Mouse (Mus musculus) cerebral cortex, adult 2 months (tissue): ENCODE measurements around the gene Atp2a3.

ENCODE experiments used
- WGBS: fragments of 180-500 bp; shearing (Covaris S2); methylation state at CpG from one replicate; pipeline ENCODE4 v1.1.7; 2018; 5-methylcytosine and 5-hydroxymethylcytosine counted together

Atp2a3 gene

DNA sequence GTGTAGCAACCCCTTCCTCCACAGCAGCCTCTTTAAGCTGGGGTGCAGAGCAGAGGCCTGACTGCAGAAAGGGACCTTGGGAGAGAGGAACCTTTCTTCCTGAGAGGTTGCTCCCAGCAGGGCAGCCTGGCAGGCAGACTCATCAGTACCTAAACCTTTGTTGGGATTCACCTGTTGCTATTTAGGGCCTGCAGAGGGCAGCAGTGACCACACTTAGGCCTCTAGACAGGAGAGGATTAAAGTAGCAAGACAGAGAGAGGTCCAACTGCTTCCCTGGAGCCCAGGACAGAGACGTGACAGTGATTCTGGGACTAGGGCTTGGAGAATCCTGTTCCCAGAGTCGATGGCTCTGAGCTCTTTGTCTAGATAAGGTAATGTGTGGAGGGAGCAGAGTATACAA is 45.4 kb downstream of the Atp2a3 start:
- WGBS: 37% methylated on average over 2 of the region's 2 CpGs

DNA sequence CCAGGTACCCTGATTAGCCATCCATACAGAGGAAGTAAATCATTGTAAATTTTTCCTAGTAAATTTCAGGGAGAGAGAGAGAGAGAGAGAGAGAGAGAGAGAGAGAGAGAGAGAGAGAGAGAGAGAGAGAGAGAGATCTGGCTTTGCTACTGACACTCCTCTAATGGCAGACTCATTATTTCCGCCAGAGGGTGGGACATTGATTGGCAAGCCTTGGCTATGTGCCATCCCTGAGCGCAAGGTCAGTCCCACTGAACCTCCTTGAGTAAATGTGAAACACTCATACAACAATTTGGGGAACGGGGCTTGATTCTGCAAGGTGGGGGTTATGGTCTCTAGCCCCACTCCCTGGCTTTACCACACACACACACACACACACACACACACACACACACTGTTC is 46.1 kb downstream of the Atp2a3 start:
- 34% methylated on average over 3 of the region's 3 CpGs for WGBS

DNA sequence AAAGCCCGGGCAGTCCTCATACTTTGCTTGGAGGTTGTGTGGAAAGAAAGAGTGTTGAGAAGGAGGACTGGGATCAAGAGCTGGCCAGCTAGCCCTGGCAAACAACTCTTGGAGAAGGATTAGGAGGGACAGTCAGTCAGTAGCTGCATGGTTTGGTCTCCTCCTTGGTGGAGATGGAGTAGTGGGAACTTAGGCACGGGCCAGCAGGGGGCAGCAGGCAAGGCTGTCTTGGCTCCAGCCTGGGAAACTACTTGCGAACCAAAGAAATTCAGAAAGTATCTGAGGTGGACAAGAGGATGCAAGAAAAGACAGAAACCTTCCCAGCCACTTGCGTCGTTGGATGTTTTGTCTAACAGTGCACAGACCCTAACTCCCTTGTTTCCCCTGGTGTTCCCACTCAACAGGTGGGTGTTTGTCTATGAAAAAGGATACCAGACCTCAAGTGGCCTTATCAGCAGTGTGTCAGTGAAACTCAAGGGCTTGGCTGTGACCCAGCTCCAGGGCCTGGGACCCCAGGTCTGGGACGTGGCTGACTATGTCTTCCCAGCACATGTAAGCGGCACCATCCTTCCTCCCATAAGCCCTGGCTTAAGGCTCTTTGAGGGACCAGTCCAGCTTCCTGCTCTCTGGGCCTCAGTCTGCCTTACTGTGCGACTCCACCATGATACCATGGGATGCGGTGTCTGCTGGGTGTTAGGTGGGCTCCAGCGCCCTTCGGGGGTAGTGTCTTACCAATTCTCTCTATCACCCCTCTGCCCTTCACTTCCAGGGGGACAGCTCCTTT is 46.9 kb downstream of the Atp2a3 start:
- WGBS: 68% methylated on average over 11 of the region's 11 CpGs

DNA sequence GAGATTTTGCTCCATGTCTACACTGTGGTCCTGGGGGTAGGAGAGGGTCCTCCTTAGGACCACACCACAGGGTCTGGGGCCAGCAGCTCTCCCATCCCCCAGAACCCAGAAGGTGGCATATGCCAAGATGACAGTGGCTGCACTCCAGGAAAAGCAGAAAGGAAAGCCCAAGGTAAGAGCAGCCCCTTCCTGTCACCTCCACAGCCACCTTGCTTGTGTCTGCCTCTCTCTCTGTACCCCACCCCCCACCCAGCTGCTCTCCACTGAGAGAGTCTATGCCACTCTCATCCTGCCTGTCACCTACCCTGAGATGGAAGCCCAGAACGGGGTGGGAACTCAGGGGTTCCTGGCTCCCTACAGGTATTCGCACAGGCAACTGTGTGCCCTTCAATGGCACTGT is 47.9 kb downstream of the Atp2a3 start:
- 77% methylated on average over 2 of the region's 2 CpGs for WGBS

DNA sequence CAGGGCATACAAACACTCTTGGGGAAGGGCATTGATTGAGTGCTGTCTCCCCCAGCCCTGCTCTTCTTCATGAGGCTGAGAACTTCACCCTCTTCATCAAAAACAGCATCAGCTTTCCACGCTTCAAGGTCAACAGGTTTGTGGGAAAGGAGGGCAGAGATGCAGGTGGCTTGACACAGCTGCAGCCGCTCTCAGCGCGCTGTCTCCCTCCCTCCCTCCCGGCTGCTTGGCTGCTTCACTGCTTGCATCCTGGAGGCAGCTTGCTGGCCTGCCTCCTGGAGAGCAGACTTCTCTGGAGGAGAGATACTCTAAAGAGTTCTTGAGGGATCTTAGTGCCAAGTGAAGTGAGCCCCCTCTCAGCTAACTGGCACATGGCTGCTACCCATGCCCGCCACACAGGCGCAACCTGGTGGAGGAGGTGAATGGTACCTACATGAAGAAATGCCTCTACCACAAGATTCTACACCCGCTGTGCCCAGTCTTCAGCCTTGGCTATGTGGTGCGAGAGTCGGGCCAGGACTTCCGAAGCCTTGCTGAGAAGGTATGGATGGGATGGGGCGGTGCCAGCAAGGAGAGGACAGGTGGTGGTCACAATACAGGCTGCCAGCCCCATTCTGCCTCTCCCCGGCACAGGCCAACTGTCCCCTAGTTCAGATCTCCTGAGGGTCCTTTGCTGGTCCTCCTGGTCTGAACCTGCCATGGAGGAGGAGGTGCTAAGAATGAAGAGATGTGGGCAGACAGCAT is 48.7 kb downstream of the Atp2a3 start:
- 55% methylated on average over 13 of the region's 13 CpGs for WGBS

DNA sequence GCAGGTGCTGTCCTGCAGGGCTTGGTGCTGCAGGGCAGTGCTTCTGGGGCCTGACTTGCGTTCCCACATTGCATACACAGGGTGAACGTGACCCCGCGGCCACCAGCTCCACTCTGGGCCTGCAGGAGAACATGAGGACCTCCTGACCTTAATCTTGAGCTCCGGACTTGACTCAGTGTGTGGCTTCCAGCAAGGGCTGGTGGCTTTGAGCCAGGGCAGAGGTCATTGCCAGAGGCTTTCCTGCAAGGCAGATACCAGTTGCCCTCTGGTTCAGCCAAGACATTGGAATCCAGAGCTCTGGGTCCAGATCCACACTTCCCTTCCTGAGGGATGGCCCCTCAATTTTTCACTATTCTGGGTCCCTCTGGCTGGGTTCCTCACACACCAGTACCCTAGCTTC is 53.0 kb downstream of the Atp2a3 start:
- 87% methylated on average over 5 of the region's 5 CpGs for WGBS

DNA sequence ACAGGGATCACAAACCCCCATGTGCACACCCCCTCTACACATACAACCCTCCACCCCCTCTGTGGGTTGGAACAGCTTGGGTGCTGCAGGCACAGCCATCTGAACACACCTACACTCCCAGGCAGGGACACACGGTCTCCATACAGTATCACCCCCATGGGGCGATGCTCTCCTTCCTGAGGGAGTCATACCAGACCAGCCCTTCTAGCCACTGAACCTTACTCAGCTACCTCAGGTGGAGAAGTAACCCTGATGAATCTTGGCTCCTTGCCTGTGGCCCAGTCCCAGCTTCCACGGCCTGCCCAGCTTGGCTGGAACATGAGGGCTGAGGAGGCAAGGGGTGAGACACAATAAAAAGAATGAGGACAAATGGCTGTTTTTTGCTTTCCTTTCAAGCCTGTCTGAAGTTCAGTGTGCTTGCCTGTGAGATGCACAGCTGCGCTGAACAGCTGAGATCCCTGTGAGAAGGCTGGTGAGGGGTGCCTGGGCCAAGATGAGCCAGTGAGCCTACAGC is 53.9 kb downstream of the Atp2a3 start:
- 37% methylated on average over 4 of the region's 4 CpGs for WGBS

DNA sequence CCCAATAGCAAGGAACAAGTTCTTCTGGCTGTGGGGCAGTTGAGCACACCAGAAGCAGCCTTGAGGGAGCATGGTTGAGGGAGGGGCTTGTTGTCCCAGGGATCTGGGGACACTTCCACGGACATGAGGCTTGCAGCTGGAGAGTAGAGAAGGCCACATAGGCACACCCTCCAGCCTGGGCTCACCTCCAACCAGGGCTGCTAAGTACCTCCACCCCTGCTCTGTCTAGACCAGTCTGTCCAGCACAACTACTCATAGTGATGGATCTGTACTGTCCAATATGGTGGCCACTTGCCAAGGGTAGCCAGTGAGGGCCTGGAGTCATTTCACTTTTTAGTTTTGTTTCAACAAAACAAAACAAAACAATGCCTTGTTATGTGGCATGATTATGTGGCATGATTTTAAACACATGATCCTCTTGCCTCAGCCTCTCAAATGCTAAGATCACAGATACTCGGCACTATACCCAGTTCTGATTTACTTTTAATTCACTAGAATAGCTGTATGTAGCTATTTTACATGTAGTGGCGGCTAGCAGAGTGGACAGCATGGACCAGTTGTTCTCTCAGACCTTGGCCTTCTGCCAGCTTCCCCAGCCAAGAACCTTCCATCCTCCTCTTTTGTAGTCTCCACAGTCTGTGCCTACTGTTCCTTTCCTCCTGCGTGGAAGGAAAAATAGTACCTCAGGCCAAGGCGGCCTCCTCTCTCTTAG is 54.6 kb downstream of the Atp2a3 start:
- WGBS: 32% methylated on average over 5 of the region's 5 CpGs

DNA sequence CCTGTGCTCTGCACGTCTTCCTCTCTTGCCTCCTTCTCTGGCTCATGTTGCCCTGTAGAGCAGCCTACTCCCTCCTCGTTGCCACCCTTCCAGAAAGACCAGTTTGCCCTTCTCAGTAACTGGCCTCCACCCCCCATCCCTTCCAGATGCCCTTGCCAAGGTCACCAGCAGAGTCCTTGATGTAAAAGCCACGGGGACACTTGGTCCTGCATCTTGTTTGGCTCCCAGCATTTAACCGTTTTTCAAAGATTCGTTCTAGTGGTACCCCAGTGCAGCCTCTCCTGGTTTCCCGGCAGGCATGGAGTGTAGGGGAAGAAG is 55.1 kb downstream of the Atp2a3 start:
- 66% methylated on average over 6 of the region's 6 CpGs for WGBS

DNA sequence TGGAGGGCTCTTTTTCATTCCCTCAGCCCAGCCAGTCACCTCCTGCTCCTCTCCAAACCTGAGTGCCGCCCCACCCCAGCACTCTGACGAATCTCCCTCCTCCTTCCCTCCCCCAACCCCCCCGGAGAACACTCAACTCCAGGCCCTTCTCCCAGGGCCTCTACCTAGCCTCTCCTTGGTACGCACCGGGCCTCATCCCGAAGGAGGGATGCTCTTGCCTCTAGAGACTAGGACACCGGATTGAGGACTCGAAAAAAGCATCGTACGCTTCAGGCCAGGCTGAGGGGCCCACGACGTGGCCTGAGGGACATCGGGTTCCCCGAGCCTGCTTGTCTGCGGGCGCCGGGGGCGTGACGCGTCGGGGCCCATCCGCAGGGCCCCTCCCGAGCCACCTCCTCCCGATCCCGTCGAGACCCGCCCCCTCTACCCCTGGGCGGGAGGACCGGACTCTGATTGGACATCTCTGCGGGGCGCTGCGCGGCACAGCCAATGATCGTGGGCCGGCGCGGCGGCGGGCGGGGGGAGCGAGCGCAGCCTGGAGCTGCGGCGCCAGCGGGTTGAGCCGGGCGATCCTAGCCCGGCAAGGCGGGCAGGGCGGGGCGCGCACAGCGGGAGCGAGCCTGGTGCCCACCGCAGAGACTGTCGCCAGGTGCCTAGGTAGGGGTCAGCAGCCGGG is 57.6 kb downstream of the Atp2a3 start, which contains the start of gene Camkk1:
TSS of gene Camkk1 (plus strand) at position 538 of the 676 bp plus-strand sequence.
- under 1% methylated on average over 55 of the region's 57 CpGs for WGBS

DNA sequence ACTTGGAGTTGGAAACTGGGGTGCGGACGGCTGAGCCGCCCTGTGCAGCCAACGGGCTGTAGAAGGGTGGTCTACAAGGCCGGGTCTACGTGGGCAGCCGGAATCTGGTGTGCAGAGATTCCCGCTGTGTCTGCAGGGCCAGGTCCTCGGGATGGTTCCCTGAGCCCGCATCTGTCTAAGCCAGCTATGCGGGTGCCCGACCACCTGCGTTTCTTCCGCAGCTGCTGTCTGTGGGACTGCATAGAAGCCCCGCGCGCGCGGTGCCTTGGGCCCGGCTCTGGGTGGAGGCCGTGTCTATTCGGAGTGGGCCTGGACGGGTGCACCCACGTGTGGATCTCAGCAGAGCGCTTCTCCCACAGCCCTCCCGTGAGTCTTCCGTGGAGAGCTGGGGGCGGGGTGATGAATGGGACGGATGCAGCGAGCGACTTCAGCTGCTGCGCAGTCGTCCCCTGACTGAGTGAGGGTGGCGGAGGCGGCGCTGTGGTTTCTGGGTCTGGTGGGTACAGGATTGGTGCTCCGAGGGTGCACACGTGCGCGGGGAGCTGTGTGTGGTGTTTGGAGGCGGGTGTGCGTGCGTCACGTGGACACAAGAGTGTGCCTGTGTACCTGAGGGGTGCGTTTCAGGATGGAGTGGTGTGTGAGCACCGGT is 58.3 kb downstream of the Atp2a3 start:
- WGBS: under 1% methylated on average over 46 of the region's 46 CpGs

DNA sequence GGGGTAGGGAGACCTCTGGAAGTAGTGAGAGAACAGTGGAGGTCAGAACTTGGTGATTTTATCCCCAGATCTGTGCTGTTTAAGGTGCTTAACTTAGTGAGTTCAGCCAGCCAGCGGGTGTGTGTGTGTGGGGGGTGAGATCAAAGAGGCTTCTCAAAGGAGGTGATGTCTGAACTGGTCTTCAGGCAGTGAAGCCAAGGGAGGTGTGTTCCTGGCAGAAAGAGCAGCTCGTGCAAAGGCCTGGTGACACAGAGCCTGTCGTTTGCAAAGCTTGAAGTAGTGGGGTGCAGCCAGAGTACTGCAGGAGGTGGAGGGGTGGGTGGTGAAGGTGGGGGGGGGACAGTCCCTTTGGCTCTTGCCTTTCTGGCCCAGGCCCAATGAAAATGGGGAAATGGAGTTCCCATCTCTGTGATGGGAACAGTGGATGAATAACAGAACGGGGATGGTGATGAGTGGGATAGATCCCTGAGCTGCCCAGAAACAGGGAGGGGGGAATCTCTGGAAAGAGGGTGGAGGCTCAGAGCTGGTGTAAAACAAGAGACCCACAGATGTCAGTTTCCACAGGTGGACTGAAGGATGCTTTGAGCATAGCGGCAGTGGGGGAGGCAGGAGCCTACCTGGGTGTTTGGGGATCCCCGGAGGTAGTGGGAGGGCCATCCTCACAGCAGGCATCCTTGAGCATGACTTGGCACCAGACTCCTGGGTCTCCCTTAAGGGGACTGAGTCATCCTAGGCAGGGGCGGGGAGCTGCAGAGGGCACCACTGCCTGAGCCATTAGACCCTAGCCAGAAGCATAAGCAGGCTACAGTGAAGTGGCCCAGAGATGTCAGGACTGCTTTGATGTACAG is 60.2 kb downstream of the Atp2a3 start:
- WGBS: 37% methylated on average over 7 of the region's 7 CpGs

DNA sequence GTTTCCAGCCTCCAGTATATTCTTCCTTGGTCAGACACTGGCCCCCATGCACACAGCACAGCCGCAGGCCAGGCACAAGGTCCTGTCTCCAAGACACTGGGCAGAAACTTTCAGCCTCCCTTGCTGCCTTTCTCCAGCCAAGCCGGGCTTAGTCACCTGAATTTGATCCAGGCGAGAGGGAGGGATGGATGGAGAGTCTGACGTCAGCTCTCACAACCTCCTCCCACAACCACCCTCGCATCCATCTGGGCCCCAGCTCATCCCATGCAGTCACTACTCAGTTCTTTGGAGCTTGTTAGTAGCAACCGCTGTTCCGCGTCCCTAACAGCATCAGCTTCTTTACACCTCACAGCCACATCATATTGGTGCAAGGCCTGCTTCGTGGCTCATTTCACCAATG is 62.1 kb downstream of the Atp2a3 start:
- WGBS: 37% methylated on average over 9 of the region's 9 CpGs

DNA sequence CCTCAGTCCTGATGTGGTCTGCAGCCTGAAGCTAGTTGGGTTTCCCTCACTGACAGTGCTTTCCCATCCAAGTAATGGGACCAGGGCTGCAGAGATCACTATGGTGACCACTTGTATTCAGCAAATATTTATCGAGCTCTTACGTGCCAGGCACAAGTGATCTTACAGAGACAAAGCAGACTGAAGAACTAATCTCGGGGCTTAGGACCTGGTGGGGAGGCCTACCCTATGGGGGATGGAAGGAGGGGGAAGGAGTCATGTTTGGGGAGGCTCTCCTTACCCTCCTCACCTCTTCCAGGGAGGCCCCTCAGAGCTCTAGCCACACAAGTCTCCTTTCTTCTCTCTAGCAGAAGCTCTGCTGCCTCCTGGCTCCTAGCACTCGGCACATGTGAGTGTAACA is 62.9 kb downstream of the Atp2a3 start:
- 47% methylated on average over 4 of the region's 4 CpGs for WGBS

DNA sequence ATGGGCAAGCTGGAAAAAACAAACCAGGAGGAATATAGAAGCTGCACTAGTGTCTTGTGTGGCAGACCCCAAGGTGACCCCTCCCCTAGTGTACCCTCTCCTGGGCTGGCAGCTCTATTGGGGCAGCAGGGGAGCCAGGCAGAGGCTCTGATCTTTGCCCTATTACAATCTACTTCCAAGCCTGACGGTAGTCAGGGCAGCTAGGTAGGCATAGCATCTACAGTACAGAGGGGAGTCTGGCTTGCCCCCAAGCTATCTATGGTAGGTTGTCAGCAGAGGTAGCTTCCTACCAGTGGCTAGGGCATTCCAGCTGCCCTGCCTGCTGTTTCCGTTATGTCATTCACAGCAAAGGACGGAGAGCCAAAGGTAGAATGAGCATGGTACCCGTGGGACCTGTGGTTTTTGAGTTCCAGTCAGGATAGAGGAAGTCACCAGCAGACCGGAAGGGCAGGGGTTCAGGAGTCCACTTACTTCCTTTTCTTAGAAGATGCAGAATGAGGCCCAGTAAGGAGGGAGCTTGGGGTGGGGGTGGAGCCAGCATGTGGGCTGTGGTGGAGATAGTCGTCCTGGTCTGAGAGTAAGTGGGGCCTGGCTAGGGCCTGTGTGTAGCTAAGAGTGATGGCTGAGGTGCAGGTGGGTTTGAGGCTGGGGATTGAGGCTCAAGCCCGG is 63.4 kb downstream of the Atp2a3 start:
- 58% methylated on average over 7 of the region's 7 CpGs for WGBS

DNA sequence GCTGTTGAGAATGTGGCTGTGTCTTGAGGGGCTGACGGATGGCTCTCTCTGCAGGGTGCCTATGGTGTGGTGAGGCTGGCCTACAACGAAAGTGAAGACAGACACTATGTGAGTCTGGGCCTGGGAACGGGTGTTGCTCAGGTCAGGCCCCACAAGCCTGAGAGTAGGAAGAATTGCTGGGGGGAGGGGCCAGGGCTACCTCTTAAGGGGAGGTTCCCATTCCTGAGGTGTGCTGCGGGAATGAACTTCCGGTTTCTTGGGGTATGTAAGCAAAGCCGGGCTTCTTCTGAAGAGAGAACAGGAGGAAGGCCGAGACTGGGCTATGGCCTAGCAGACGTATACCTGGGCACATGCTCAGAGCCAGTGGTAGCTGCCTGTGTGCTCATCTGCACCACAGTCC is 66.0 kb downstream of the Atp2a3 start:
- WGBS: 77% methylated on average over 8 of the region's 8 CpGs

DNA sequence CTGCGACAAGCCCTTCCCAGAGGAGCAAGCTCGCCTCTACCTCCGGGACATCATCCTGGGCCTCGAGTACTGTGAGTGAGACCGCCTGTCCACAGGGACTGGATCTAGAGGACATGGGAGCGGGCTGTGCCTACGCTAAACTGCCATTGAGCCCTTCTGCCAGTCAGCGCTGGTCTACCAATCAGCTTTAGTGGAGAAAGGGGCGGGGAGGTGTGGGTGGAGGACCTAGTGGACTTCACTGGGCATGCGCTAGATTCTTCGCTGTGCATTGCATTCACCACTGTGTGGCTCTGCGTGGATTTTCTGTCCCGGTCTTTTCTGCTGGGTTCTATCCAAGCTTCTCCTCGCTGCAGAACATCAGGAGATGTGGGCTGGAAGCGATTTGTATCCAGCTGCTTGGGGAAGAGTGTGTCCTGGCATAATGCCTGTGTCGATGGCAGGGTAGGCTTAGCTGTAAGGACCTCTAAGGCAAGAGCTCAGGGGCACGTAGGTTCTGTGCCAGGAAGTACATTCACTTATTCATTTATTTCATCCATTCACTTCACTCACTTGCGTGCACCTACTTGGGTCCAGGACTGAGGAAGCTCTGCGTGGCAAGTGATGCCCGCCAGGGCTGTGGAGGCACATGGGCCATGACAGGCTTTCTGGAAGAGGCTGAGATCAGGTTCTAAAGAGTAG is 70.0 kb downstream of the Atp2a3 start:
- WGBS: 23% methylated on average over 20 of the region's 20 CpGs

DNA sequence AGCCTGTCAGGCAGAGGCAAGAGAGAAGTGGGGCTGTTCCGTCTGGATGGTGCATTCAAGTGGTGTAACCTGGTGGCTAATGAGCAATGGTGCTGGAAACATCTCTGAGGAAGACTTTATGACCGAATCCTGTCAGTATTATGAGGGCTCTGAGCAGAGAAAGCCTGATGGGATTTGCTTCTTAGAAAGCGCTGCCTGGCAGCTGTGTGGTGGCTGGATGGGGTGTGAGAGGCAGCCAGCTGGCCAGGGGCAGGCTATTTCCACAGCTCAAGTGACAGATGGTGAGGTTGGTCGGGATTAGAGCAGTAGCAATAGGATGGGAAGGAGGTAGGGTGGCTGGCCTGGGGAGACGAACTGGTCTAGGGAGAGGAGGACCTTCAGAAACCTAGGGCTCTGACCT is 70.6 kb downstream of the Atp2a3 start:
- WGBS: 61% methylated on average over 5 of the region's 5 CpGs

DNA sequence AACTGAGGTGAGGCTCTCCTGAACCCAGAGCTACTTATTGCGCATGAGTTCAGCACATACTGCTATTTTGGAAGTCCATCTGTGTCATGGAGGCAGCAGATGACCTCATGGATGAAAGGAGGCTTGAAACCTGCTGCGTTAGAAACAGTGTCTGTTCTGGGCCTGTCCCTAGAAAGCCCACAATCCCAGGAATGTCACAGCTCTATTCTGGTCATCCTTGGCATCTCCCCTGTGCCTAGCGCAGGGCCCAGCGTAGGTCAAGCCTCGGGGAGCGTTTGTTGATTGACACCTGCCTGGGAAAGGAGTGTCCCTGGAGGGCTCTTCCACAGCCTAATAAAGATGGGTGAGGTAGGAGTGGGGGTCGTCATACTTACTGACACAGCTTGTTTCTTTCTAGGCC is 75.1 kb downstream of the Atp2a3 start:
- 84% methylated on average over 7 of the region's 7 CpGs for WGBS
